Mouse (Mus musculus): ENCODE results near the gene H2afy2. TPM values are rescaled to one million over a fixed set of nuclear protein-coding genes. Genes with fewer than 3 reads are reported as not detected.

The H2afy2 gene
- total RNA-seq (2014; fragmentation: Nextera tagmentation) (not detected in 2 replicates), total RNA-seq (2017) (not detected in 2 replicates)

- ATAC-seq (replicated peaks; ENCODE audit: low FRiP score, low TSS enrichment, poor library complexity, severe bottlenecking), result no peak
These were observed at the start of gene H2afy2 for GRCm38 (mm10) chr10:61783621-61784251. Gene H2afy2, minus strand, starts transcription at chr10:61784147.

GRCm38 (mm10) chr10:61832713-61833112, 48.8 kb upstream of the H2afy2 start:
- no peak for ATAC-seq (replicated peaks; ENCODE audit: low FRiP score, low TSS enrichment, poor library complexity, severe bottlenecking)

GRCm38 (mm10) chr10:61831741-61832140, 47.8 kb upstream of the H2afy2 start:
- ATAC-seq (replicated peaks; ENCODE audit: low FRiP score, low TSS enrichment, poor library complexity, severe bottlenecking), result no peak

GRCm38 (mm10) chr10:61831251-61831650, 47.3 kb upstream of the H2afy2 start:
- no peak for ATAC-seq (replicated peaks; ENCODE audit: low FRiP score, low TSS enrichment, poor library complexity, severe bottlenecking)

GRCm38 (mm10) chr10:61830817-61831216, 46.9 kb upstream of the H2afy2 start:
- no peak for ATAC-seq (replicated peaks; ENCODE audit: low FRiP score, low TSS enrichment, poor library complexity, severe bottlenecking)

- no peak for ATAC-seq (replicated peaks; ENCODE audit: low FRiP score, low TSS enrichment, poor library complexity, severe bottlenecking)
These were observed 45.1 kb upstream of the H2afy2 start for GRCm38 (mm10) chr10:61829046-61829445.

- ATAC-seq (replicated peaks; ENCODE audit: low FRiP score, low TSS enrichment, poor library complexity, severe bottlenecking), result no peak
These were observed 44.3 kb upstream of the H2afy2 start for GRCm38 (mm10) chr10:61827950-61828936.

- ATAC-seq (replicated peaks; ENCODE audit: low FRiP score, low TSS enrichment, poor library complexity, severe bottlenecking), result no peak
These were observed 42.9 kb upstream of the H2afy2 start for GRCm38 (mm10) chr10:61826753-61827435.

GRCm38 (mm10) chr10:61825979-61826752, 42.2 kb upstream of the H2afy2 start:
- ATAC-seq (replicated peaks; ENCODE audit: low FRiP score, low TSS enrichment, poor library complexity, severe bottlenecking), result no peak

GRCm38 (mm10) chr10:61825536-61825935, 41.6 kb upstream of the H2afy2 start:
- no peak for ATAC-seq (replicated peaks; ENCODE audit: low FRiP score, low TSS enrichment, poor library complexity, severe bottlenecking)

- no peak for ATAC-seq (replicated peaks; ENCODE audit: low FRiP score, low TSS enrichment, poor library complexity, severe bottlenecking)
These were observed 39.8 kb upstream of the H2afy2 start for GRCm38 (mm10) chr10:61823731-61824115.

GRCm38 (mm10) chr10:61822968-61823730, 39.2 kb upstream of the H2afy2 start:
- ATAC-seq (replicated peaks; ENCODE audit: low FRiP score, low TSS enrichment, poor library complexity, severe bottlenecking), result no peak

- no peak for ATAC-seq (replicated peaks; ENCODE audit: low FRiP score, low TSS enrichment, poor library complexity, severe bottlenecking)
These were observed 36.1 kb upstream of the H2afy2 start for GRCm38 (mm10) chr10:61820050-61820449.

GRCm38 (mm10) chr10:61811987-61812386, 28.0 kb upstream of the H2afy2 start:
- ATAC-seq (replicated peaks; ENCODE audit: low FRiP score, low TSS enrichment, poor library complexity, severe bottlenecking), result no peak

GRCm38 (mm10) chr10:61798133-61798576, 14.2 kb upstream of the H2afy2 start:
- ATAC-seq (replicated peaks; ENCODE audit: low FRiP score, low TSS enrichment, poor library complexity, severe bottlenecking), result no peak

- ATAC-seq (replicated peaks; ENCODE audit: low FRiP score, low TSS enrichment, poor library complexity, severe bottlenecking), result no peak
These were observed 11.5 kb upstream of the H2afy2 start for GRCm38 (mm10) chr10:61795458-61795857.

GRCm38 (mm10) chr10:61794971-61795370, 11.0 kb upstream of the H2afy2 start:
- no peak for ATAC-seq (replicated peaks; ENCODE audit: low FRiP score, low TSS enrichment, poor library complexity, severe bottlenecking)

- no peak for ATAC-seq (replicated peaks; ENCODE audit: low FRiP score, low TSS enrichment, poor library complexity, severe bottlenecking)
These were observed 9.1 kb upstream of the H2afy2 start for GRCm38 (mm10) chr10:61793015-61793414.

Data from megakaryocyte-erythroid progenitor cell, adult 5-6 weeks (primary cell).